Comparison of ENCODE assay signal across 9 mouse cellular contexts in genomic region chr15:97679991-97680681, GRCm38 (mm10). TPM values are rescaled to one million over a fixed set of nuclear protein-coding genes. Genes with fewer than 3 reads are reported as not detected.
DNase-seq lines count a peak whose midpoint lies in the region; ATAC-seq and TF ChIP-seq lines count a peak whose summit lies in the region.
"Had no signal": no experiment of that assay in that cellular context is flagged by ENCODE, and none has a peak within 500 bp of the region (broad histone marks: within the 10 kb centered on the region; RNA-seq: fewer than 3 reads in every experiment).

No protein-coding gene starts in this region.

- H3K4me1 ChIP-seq in hindbrain, embryonic 13.5 days (replicated peaks): peaks cover 5% of the 10 kb centered on the region; the same call in 1 of the 2 replicates
- H3K4me1 ChIP-seq in hindbrain, embryonic 10.5 days (replicated peaks): no peaks in the 10 kb centered on the region; the same call in 1 of the 2 replicates
- H3K4me1 ChIP-seq in kidney, postnatal 0 days (replicated peaks; ENCODE audit: insufficient read depth, low read length): no peaks in the 10 kb centered on the region; the same call in 1 of the 2 replicates

- no peak overlapping the region for H3K4me2 ChIP-seq in hindbrain, embryonic 13.5 days
- no peak overlapping the region for H3K4me2 ChIP-seq in kidney, postnatal 0 days (ENCODE audit: low read length)
- H3K4me2 ChIP-seq: liver, embryonic 15.5 days had no signal

- no peaks in the 10 kb centered on the region for H3K27me3 ChIP-seq in hindbrain, embryonic 13.5 days
- no peaks in the 10 kb centered on the region for H3K27me3 ChIP-seq in hindbrain, embryonic 10.5 days (ENCODE audit: insufficient read depth, poor library complexity, severe bottlenecking)
- no peaks in the 10 kb centered on the region for H3K27me3 ChIP-seq in kidney, postnatal 0 days (ENCODE audit: insufficient read depth, low read length)
- H3K27me3 ChIP-seq: liver, embryonic 15.5 days had no signal

- peak overlapping the region; percentile 64 for H3K27ac ChIP-seq in hindbrain, embryonic 13.5 days
- no peak overlapping the region for H3K27ac ChIP-seq in hindbrain, embryonic 10.5 days
- H3K27ac ChIP-seq in kidney, postnatal 0 days: no peak overlapping the region
- H3K27ac ChIP-seq: liver, embryonic 15.5 days had no signal

- DNase-seq in hindbrain, embryonic 10.5 days (ENCODE audit: low spot score): no peak
- DNase-seq in ES-CJ7 (ENCODE audit: low read depth, low spot score) (peak; percentile 38), ZHBTc4 (ENCODE audit: low read depth, low spot score) (peak; percentile 68)
- DNase-seq in kidney, postnatal 0 days (ENCODE audit: low spot score): no peak
- DNase-seq in c-Kit-positive CD71-positive TER-119-positive erythroid progenitor cells, embryonic 14.5 days (ENCODE audit: low spot score): no peak
- DNase-seq in adrenal gland, adult (ENCODE audit: inconsistent age in 2 of 2, low spot score in 1 of 2): no peak

- peaks cover 86% of the 10 kb centered on the region for H3K36me3 ChIP-seq in hindbrain, embryonic 13.5 days
- peaks cover 98% of the 10 kb centered on the region for H3K36me3 ChIP-seq in hindbrain, embryonic 10.5 days
- H3K36me3 ChIP-seq in kidney, postnatal 0 days (ENCODE audit: insufficient read depth, low read length): peaks cover 42% of the 10 kb centered on the region

- ATAC-seq in hindbrain, embryonic 13.5 days (ENCODE audit: low FRiP score): no peak
- ATAC-seq in kidney, postnatal 0 days (replicated peaks; ENCODE audit: low FRiP score, low read depth): peak; percentile 51

- no peak for TF ChIP-seq CTCF in kidney, postnatal 0 days (IDR thresholded peaks at IDR 0.05; ENCODE audit: low read depth)

- WGBS in hindbrain, embryonic 13.5 days: 79% methylated on average over 18 of the region's 18 CpGs
- 83% methylated on average over 18 of the region's 18 CpGs for WGBS in hindbrain, embryonic 10.5 days
- WGBS in kidney, postnatal 0 days: 52% methylated on average over 18 of the region's 18 CpGs

- no peak overlapping the region for H3K9ac ChIP-seq in hindbrain, embryonic 13.5 days
- no peak overlapping the region for H3K9ac ChIP-seq in kidney, postnatal 0 days (ENCODE audit: low read depth, low read length)
- H3K9ac ChIP-seq: liver, embryonic 15.5 days had no signal

- H3K4me3 ChIP-seq in hindbrain, embryonic 13.5 days: no peak overlapping the region
- H3K4me3 ChIP-seq in hindbrain, embryonic 10.5 days: no peak overlapping the region
- H3K4me3 ChIP-seq in kidney, postnatal 0 days (replicated peaks; ENCODE audit: low read depth, low read length): no peak overlapping the region
- H3K4me3 ChIP-seq: liver, embryonic 15.5 days had no signal

- H3K9me3 ChIP-seq in hindbrain, embryonic 13.5 days: no peaks in the 10 kb centered on the region
- no peaks in the 10 kb centered on the region for H3K9me3 ChIP-seq in hindbrain, embryonic 10.5 days
- H3K9me3 ChIP-seq in kidney, postnatal 0 days (replicated peaks; ENCODE audit: low read length): no peaks in the 10 kb centered on the region
- H3K9me3 ChIP-seq: liver, embryonic 15.5 days had no signal

RNA-seq across cellular contexts. Expression of gene Rpap3, which starts 25.5 kb away (rescaled TPM):
- 35.6 TPM in 2 replicates for polyA plus RNA-seq in hindbrain, embryonic 13.5 days (2015; fragmentation: Nextera tagmentation; extraction: Ambion mirVana)
- polyA plus RNA-seq in hindbrain, embryonic 10.5 days (2016; fragmentation: Nextera tagmentation; extraction: Ambion mirVana): 29.7 and 33.5 TPM in 2 replicates
- 36.3 and 37.2 TPM in 2 replicates for polyA plus RNA-seq in kidney, postnatal 0 days (2015; fragmentation: Nextera tagmentation; extraction: Ambion mirVana)

RNA-seq across cellular contexts. Expression of gene Endou, which starts 51.0 kb away (rescaled TPM):
- 0.21 and 0.29 TPM in 2 replicates for polyA plus RNA-seq in hindbrain, embryonic 13.5 days (2015; fragmentation: Nextera tagmentation; extraction: Ambion mirVana)
- 0.07 and 0.08 TPM in 2 replicates for polyA plus RNA-seq in hindbrain, embryonic 10.5 days (2016; fragmentation: Nextera tagmentation; extraction: Ambion mirVana)
- 1.5 and 2.2 TPM in 2 replicates for polyA plus RNA-seq in kidney, postnatal 0 days (2015; fragmentation: Nextera tagmentation; extraction: Ambion mirVana)
- polyA plus RNA-seq: intestine, embryonic 14.5 days had no signal

Comparison
In these comparisons a context has a peak if more than half of its experiments do, and no peak if none do; other contexts are left out.
1. DNase-seq: peak in ES-CJ7 (single experiment) and ZHBTc4 (single experiment); none in hindbrain, embryonic 10.5 days (single experiment), kidney, postnatal 0 days (single experiment), c-Kit-positive CD71-positive TER-119-positive erythroid progenitor cells, embryonic 14.5 days (single experiment) and adrenal gland, adult (0 of 2).